Mouse (Mus musculus) erythroblast, embryonic 14.5 days (primary cell): ENCODE data around the gene Mdc1.

Experiments used
- GATA1 ChIP-seq: IDR thresholded peaks from 2 replicates; pipeline ENCODE4 v1.6.1; 2012; ENCODE audit warnings: low read length, inconsistent platforms, mixed read lengths
- TAL1 ChIP-seq: IDR thresholded peaks from 3 replicates; pipeline ENCODE4 v1.6.1; 2012; ENCODE audit warnings: low read length, inconsistent platforms, mixed read lengths

- no peak for TF ChIP-seq GATA1
- TF ChIP-seq TAL1, result no peak
Measured at GRCm38 (mm10) chr17:35887725-35888124, 46.4 kb downstream of the Mdc1 start.
